ENCODE assay signal across 9 mouse cellular contexts in genomic region chr2:103848923-103849700, GRCm38 (mm10). TPM values are rescaled to one million over a fixed set of nuclear protein-coding genes. Genes with fewer than 3 reads are reported as not detected.
DNase-seq lines count a peak whose midpoint lies in the region; ATAC-seq and TF ChIP-seq lines count a peak whose summit lies in the region.
"Had no signal": no experiment of that assay in that cellular context is flagged by ENCODE, and none has a peak within 500 bp of the region (broad histone marks: within the 10 kb centered on the region; RNA-seq: fewer than 3 reads in every experiment).

No protein-coding gene starts in this region.

- no peaks in the 10 kb centered on the region for H3K36me3 ChIP-seq in G1E (replicated peaks)
- H3K36me3 ChIP-seq in kidney, embryonic 14.5 days (ENCODE audit: control insufficient read depth, insufficient read depth, low read length): no peaks in the 10 kb centered on the region
- H3K36me3 ChIP-seq in stomach, postnatal 0 days (ENCODE audit: control insufficient read depth, insufficient read depth, low read length): no peaks in the 10 kb centered on the region
- H3K36me3 ChIP-seq: embryonic facial prominence, embryonic 15.5 days had no signal

- H3K9ac ChIP-seq in kidney, embryonic 14.5 days (ENCODE audit: low read depth, low read length): no peak overlapping the region
- no peak overlapping the region for H3K9ac ChIP-seq in stomach, postnatal 0 days (ENCODE audit: low read length)
- H3K9ac ChIP-seq: embryonic facial prominence, embryonic 15.5 days had no signal

- no peak for ATAC-seq in G1E (ENCODE audit: extremely low read depth, insufficient number of reproducible peaks, low FRiP score, poor library complexity, severe bottlenecking)
- peak; percentile 77 for ATAC-seq in kidney, embryonic 14.5 days (ENCODE audit: low FRiP score, low TSS enrichment)
- peak; percentile 35 for ATAC-seq in stomach, postnatal 0 days (ENCODE audit: low FRiP score, low TSS enrichment)

- peak in 1 of 2 experiments; percentile 33 for DNase-seq in left cerebral cortex, adult 2 months (ENCODE audit: extremely low spot score in 1 of 2, low spot score in 2 of 2)
- no peak for DNase-seq in left cerebral cortex, adult 11 months (ENCODE audit: low spot score)
- no peak for DNase-seq in G1E (ENCODE audit: low spot score)
- DNase-seq in cerebellum, adult 2 months: peak; percentile 15 to 35
- peak; percentile 26 for DNase-seq in gastrocnemius, postnatal 14 days
- DNase-seq in lung, postnatal 36 days: peak; percentile 84
- peak; percentile 40 for DNase-seq in stomach, postnatal 0 days (ENCODE audit: low spot score)

- H3K27me3 ChIP-seq in G1E (ENCODE audit: insufficient read depth, low read length): peaks cover 14% of the 10 kb centered on the region
- no peaks in the 10 kb centered on the region for H3K27me3 ChIP-seq in cerebellum, adult 2 months (ENCODE audit: control insufficient read depth, insufficient read depth, low read length)
- no peaks in the 10 kb centered on the region for H3K27me3 ChIP-seq in kidney, embryonic 14.5 days (ENCODE audit: control insufficient read depth, insufficient read depth, low read length)
- H3K27me3 ChIP-seq in stomach, postnatal 0 days (ENCODE audit: control insufficient read depth, insufficient read depth, low read length): no peaks in the 10 kb centered on the region
- H3K27me3 ChIP-seq: embryonic facial prominence, embryonic 15.5 days had no signal

- no peaks in the 10 kb centered on the region for H3K9me3 ChIP-seq in G1E (replicated peaks)
- no peaks in the 10 kb centered on the region; the same call in 1 of the 2 replicates for H3K9me3 ChIP-seq in kidney, embryonic 14.5 days (ENCODE audit: control insufficient read depth, low read length)
- H3K9me3 ChIP-seq in stomach, postnatal 0 days (ENCODE audit: control insufficient read depth, low read length): no peaks in the 10 kb centered on the region
- H3K9me3 ChIP-seq: embryonic facial prominence, embryonic 15.5 days had no signal

- no peak for TF ChIP-seq EP300 in stomach, postnatal 0 days (optimal IDR thresholded peaks at IDR 0.05)

- no peak for TF ChIP-seq POLR2A in cerebellum, adult 2 months (IDR thresholded peaks at IDR 0.05; ENCODE audit: borderline replicate concordance, insufficient read depth, low read length)

- intact Hi-C loops in left cerebral cortex, adult 2 months (cut with DNase I): loop anchor here (5.0 kb wide), 1 partner anchor 287 kb away; no protein-coding TSS in a partner anchor
- intact Hi-C loops in gastrocnemius, postnatal 14 days (cut with DNase I; ENCODE audit: low total_unique reads): no loop called here

- H3K4me3 ChIP-seq in left cerebral cortex, adult 2 months: no peak overlapping the region
- H3K4me3 ChIP-seq in G1E (ENCODE audit: low read depth, low read length): no peak overlapping the region
- no peak overlapping the region for H3K4me3 ChIP-seq in cerebellum, adult 2 months (replicated peaks; ENCODE audit: insufficient read depth, low read depth, low read length)
- H3K4me3 ChIP-seq in kidney, embryonic 14.5 days (ENCODE audit: low read length): no peak overlapping the region
- H3K4me3 ChIP-seq in stomach, postnatal 0 days (ENCODE audit: low read depth, low read length): no peak overlapping the region
- H3K4me3 ChIP-seq: embryonic facial prominence, embryonic 15.5 days had no signal

- no peak overlapping the region for H3K27ac ChIP-seq in left cerebral cortex, adult 2 months
- H3K27ac ChIP-seq in cerebellum, adult 2 months (ENCODE audit: insufficient read depth, low read length): no peak overlapping the region
- no peak overlapping the region for H3K27ac ChIP-seq in kidney, embryonic 14.5 days (ENCODE audit: low read depth, low read length)
- no peak overlapping the region for H3K27ac ChIP-seq in stomach, postnatal 0 days (replicated peaks)
- H3K27ac ChIP-seq: embryonic facial prominence, embryonic 15.5 days had no signal

- 75% methylated on average over 9 of the region's 9 CpGs for WGBS in cerebellum, adult 2 months
- WGBS in kidney, embryonic 14.5 days: 75% methylated on average over 9 of the region's 9 CpGs
- WGBS in stomach, postnatal 0 days: 68% methylated on average over 9 of the region's 9 CpGs

- H3K4me1 ChIP-seq in G1E (ENCODE audit: insufficient read depth, low read depth, low read length): peaks cover 17% of the 10 kb centered on the region
- no peaks in the 10 kb centered on the region for H3K4me1 ChIP-seq in cerebellum, adult 2 months (ENCODE audit: control insufficient read depth, insufficient read depth, low read length)
- no peaks in the 10 kb centered on the region for H3K4me1 ChIP-seq in kidney, embryonic 14.5 days (ENCODE audit: control insufficient read depth, insufficient read depth, low read length)
- no peaks in the 10 kb centered on the region for H3K4me1 ChIP-seq in stomach, postnatal 0 days (replicated peaks; ENCODE audit: control insufficient read depth, insufficient read depth)
- H3K4me1 ChIP-seq: embryonic facial prominence, embryonic 15.5 days had no signal

- peak; percentile 76 for TF ChIP-seq CTCF in left cerebral cortex, adult 2 months (IDR thresholded peaks at IDR 0.05)
- TF ChIP-seq CTCF in G1E (IDR thresholded peaks at IDR 0.05; ENCODE audit: low read depth, low read length): peak; percentile 57
- peak; percentile 55; the same call in 1 of the 2 replicates for TF ChIP-seq CTCF in cerebellum, adult 2 months (IDR thresholded peaks at IDR 0.05; ENCODE audit: borderline replicate concordance, insufficient read depth, low read depth, low read length)
- TF ChIP-seq CTCF in stomach, postnatal 0 days (IDR thresholded peaks at IDR 0.05; ENCODE audit: low read depth): peak; percentile 89

- H3K4me2 ChIP-seq in kidney, embryonic 14.5 days (replicated peaks; ENCODE audit: low read depth, low read length): no peak overlapping the region
- H3K4me2 ChIP-seq in stomach, postnatal 0 days (replicated peaks; ENCODE audit: low read depth): no peak overlapping the region
- H3K4me2 ChIP-seq: embryonic facial prominence, embryonic 15.5 days had no signal

RNA-seq across cellular contexts. Expression of gene Caprin1, which starts 51.7 kb away (rescaled TPM):
- 100 to 1,000 TPM; 310 to 313 TPM for total RNA-seq in left cerebral cortex, adult 2 months (2021)
- total RNA-seq in G1E (2014; fragmentation: Nextera tagmentation) (570 and 643 TPM in 2 replicates), G1E (2017) (460 and 513 TPM in 2 replicates)
- 203 and 210 TPM in 2 replicates for polyA plus RNA-seq in G1E (2012)
- 144 and 151 TPM in 2 replicates for polyA plus RNA-seq in cerebellum, adult 2 months (2012; rRNA removed)
- 100 to 1,000 TPM; 155 to 162 TPM for total RNA-seq in gastrocnemius, postnatal 14 days (2021)
- 215 and 448 TPM in 2 replicates for polyA plus RNA-seq in kidney, embryonic 14.5 days (2014; fragmentation: Nextera tagmentation; extraction: Ambion mirVana)
- polyA plus RNA-seq in stomach, postnatal 0 days (2015; fragmentation: Nextera tagmentation; extraction: Ambion mirVana): 80.7 and 87.0 TPM in 2 replicates

Comparison
In these comparisons a context has a peak if more than half of its experiments do, and no peak if none do; other contexts are left out.
1. DNase-seq: peak in cerebellum, adult 2 months (2 of 2), gastrocnemius, postnatal 14 days (single experiment), lung, postnatal 36 days (single experiment) and stomach, postnatal 0 days (single experiment); none in left cerebral cortex, adult 11 months (single experiment) and G1E (single experiment).
2. Peak in every context shown above with its lines, with median percentiles within 50 percentile points of each other: CTCF ChIP-seq.